Mouse (Mus musculus) cerebellum, postnatal 25 days (tissue): Measurements from ENCODE around the gene Zfp687.
A peak's percentile ranks its signal among the peaks of the same experiment; 100 is the strongest.

Source experiments
- DNase-seq, 2 experiments: peaks; one replicate each; pipeline ENCODE4 v3.0.0; 2021; ENCODE audit warnings: mixed read lengths in 2 of 2

Zfp687 gene

GRCm38 (mm10) chr3:95015891-95016531 lies 763 bp upstream of the Zfp687 start:
- peak; percentile 97 for DNase-seq

GRCm38 (mm10) chr3:95014428-95015151 lies 658 bp downstream of the Zfp687 start:
- DNase-seq = peak; percentile 76 to 79

GRCm38 (mm10) chr3:95013699-95014427 lies 1.4 kb downstream of the Zfp687 start:
- peak in 1 of 2 experiments; percentile 80 for DNase-seq

GRCm38 (mm10) chr3:95012982-95013381 lies 2.3 kb downstream of the Zfp687 start:
- no peak for DNase-seq

GRCm38 (mm10) chr3:95010396-95010795 lies 4.9 kb downstream of the Zfp687 start:
- DNase-seq = peak; percentile 43 to 53

GRCm38 (mm10) chr3:95007706-95008105 lies 7.5 kb downstream of the Zfp687 start:
- DNase-seq = no peak

- no peak for DNase-seq
These were observed 9.6 kb downstream of the Zfp687 start for GRCm38 (mm10) chr3:95005651-95006050.

GRCm38 (mm10) chr3:95003273-95003672 lies 12.0 kb downstream of the Zfp687 start:
- no peak for DNase-seq

- DNase-seq = no peak
These were observed 12.7 kb downstream of the Zfp687 start for GRCm38 (mm10) chr3:95002569-95002968.

- peak; percentile 83 to 93 for DNase-seq
These were observed 18.3 kb downstream of the Zfp687 start for GRCm38 (mm10) chr3:94996946-94997345.

- DNase-seq = peak in 1 of 2 experiments; percentile 14
These were observed 26.0 kb downstream of the Zfp687 start for GRCm38 (mm10) chr3:94989159-94989761.

- peak in 1 of 2 experiments; percentile 39 for DNase-seq
These were observed 27.7 kb downstream of the Zfp687 start for GRCm38 (mm10) chr3:94987578-94987977.

GRCm38 (mm10) chr3:94985513-94985912 lies 29.7 kb downstream of the Zfp687 start:
- no peak for DNase-seq

- DNase-seq = no peak
These were observed 30.9 kb downstream of the Zfp687 start for GRCm38 (mm10) chr3:94984312-94984711.

GRCm38 (mm10) chr3:94974528-94975422 lies 40.5 kb downstream of the Zfp687 start, which contains the start of gene Pi4kb:
Pi4kb (plus strand) TSS chr3:94974731.
- DNase-seq = peak; percentile 85 to 89

- peak in 1 of 2 experiments; percentile 34 for DNase-seq
These were observed 41.2 kb downstream of the Zfp687 start for GRCm38 (mm10) chr3:94974026-94974527.

- no peak for DNase-seq
These were observed 41.6 kb downstream of the Zfp687 start for GRCm38 (mm10) chr3:94973620-94974019.

- no peak for DNase-seq
These were observed 42.7 kb downstream of the Zfp687 start for GRCm38 (mm10) chr3:94972552-94972951.

GRCm38 (mm10) chr3:94965878-94966277 lies 49.4 kb downstream of the Zfp687 start:
- DNase-seq = no peak

GRCm38 (mm10) chr3:94964989-94965388 lies 50.3 kb downstream of the Zfp687 start:
- no peak for DNase-seq

- no peak for DNase-seq
These were observed 54.9 kb downstream of the Zfp687 start for GRCm38 (mm10) chr3:94960322-94960721.

- DNase-seq = no peak
These were observed 55.4 kb downstream of the Zfp687 start for GRCm38 (mm10) chr3:94959871-94960270.
